Mouse (Mus musculus): ENCODE measurements at regions not wholly inside any gene's neighbourhood (a gene's known extent, or its start where the extent isn't known, plus 50 kb on each side); places are given as distances from the start of the nearest gene placed in this dataset.

DNA sequence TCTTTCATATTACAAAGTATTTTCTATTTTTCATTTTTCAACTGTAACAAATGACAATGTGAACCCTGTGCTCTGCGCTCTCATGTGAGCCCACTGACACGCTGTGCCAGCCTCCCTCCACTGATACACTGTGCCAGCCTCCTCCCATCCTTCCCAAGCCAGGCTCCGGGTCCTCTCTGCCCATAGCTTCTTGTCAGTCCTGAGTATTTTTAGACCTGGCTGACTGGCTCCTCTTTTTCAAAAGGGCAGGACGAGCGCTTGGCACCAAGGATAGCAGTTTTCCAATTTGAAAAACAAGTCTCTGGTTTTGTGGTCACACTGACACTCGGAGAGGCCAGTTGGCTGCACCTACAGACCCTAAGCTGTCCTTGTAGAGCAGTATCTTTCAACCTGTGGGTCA lies 96.7 kb upstream of the Rgma start:
- DNase-seq: no peak

DNA sequence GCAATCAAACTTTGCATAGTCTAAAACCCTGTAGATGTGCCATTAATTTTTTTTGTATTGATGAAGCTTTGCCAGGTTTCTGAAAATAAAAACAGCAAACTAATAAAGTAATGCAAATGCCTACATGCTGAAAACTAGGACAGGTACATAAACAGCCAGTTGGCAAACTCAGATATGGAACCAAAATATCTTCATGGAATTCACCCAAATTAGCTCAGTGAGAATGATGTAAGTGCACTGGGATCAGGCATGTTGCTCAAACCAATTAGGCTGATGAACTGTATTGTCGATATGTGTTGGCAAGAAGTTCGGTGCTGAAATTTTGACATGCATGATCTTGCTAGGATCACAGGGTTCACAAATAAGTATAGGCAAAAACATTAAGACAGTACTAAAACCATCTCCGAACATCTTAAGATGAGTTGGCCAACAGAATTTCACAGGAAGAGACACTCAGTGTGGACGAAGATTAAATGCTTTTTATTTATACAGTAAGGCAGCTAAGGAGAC lies 95.3 kb upstream of the Rgma start:
- no peak for DNase-seq

DNA sequence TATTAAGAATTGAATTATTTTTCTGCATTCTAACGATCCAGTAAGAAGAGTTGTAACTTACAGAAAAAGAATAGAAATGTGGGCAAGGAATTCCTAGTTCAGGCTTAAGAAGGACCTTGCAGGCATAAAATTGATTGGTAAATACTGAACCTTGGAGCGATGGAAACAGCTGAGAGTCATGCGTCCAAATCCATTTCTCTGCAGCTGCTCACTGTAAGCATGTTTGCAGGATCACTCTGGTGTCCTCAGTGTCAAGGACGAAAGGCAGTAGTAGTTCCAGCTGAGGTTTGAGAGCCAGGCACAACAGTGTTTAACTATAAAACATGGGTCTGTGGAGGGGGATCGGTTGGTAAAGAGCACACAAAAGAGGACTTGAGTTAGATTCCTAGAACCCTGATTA lies 89.1 kb upstream of the Rgma start:
- no peak for DNase-seq

DNA sequence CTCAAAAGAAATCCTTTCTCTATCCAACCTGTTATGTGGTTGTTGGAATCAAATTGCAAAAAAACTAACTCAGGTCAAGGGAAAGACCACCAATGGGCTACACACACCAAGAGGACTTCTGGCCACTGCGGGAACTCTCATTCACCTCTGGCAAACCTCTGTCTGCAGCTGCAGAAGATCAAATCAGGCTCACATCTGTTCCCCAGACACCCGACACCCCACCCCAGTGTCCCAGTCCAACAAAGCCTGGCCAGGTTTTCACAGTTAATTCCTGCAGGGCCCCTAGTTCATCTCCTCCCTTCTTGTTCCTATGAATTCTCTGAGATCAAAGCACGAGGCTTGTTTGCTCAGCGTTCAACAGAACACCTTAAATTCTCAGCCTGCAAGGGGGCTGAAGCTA lies 82.0 kb upstream of the Rgma start:
- DNase-seq: no peak

DNA sequence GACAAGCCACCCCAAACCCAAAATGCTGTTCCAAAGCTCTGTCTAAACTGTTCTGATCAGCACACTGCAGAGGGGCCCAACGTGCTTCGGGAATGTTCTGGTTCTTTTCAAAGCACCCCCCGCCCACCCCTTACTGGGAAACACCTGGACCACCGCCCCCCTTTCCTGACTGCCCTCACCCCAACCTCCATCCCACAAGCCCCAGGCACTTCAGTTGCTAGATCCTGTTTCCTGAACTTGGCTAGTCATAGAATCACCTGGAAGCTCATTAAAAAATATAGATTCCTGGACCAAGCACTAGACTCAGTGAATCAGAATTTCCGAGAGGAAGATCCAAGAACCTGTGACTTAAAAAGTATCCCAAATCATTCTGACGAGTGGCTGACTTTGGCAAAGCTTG lies 80.9 kb upstream of the Rgma start:
- no peak for DNase-seq

DNA sequence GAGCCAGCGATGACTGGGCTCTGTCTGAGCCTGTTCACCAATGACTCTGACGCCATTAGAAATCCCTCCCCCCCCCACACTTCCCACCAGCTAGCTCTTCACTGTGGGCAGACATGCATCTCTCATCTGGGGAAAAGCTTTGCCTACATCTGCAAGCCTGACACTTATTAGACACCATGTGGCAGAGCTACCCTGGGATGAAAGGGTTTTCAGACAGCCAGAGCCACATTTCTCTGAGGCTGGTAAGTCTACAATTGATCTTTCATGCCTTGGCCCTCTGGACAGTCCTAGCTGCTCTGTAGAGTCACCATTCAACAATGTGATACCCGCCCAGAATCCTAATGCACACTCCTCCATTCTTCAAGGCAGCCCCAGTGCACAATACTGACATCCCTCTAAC lies 72.8 kb upstream of the Rgma start:
- DNase-seq: no peak

DNA sequence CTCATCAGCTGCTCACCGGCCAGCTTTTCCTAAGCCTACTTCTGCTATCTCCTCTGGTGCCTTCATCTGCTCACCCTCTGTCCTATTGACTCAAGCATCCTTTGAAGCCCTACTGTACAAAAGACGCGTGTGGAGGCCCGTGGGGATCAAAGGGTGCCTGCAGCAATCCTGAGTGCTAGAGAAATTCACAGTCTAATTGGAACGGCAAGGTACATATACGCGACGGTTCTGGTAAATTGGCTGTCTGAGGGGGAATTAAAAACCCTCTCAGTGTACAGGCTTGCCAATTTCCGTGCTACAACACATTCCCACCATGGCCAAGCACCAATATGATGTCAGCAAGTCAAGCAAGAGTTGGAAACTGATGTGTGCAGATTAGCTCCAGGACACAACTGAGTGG lies 71.5 kb upstream of the Rgma start:
- DNase-seq: no peak

DNA sequence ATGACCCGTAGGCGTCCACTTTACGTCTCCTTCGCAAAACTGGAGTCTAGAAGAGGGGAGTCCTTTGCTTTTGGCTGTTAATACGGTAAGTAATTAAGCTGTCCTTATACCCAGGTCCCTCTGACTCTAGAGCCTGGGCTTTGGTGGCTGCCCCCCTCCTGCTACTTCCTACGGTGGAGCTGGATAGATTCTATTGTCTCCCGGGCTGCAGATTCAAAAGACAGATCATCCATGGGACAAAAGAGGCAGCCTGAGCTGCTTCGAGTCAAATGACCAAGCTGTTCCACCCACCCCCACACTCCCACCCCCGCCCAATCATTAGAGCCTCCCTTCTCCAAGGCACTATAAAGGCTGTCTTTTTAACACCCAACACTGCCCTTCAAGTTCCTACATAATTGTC lies 70.5 kb upstream of the Rgma start:
- no peak for DNase-seq

DNA sequence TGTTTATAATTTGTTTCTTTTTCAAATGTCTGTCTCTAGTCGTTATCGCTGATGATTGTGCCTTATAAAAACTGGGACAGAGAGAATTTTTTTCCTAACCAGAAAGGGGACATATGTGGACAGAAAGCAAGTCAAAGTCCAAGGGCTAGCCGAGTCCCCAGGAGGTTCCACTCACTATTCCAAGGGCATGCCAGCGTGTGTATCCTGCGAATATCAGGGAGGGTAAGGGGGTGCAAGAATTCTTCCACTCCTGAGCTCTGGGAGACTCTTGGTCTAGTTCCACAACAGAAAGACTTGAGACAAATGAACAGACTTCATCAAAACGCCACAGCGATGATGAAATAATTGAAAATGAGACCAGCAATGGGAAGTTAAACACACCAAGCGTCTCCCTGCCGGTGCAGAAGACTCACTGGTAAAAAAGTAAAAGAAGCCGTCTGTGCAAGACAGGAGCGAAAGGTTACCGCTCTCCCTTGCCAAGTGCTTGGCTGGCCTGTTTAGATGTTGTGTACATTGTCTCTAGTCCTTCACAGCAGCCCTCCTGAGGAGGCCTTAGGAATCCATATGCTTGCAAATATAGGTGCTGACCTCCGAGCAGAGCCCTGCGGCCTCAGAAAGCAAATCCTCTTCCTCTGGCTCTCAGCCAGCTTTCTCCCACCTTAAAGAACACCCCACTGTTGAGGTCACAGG lies 69.9 kb upstream of the Rgma start:
- no peak for DNase-seq

DNA sequence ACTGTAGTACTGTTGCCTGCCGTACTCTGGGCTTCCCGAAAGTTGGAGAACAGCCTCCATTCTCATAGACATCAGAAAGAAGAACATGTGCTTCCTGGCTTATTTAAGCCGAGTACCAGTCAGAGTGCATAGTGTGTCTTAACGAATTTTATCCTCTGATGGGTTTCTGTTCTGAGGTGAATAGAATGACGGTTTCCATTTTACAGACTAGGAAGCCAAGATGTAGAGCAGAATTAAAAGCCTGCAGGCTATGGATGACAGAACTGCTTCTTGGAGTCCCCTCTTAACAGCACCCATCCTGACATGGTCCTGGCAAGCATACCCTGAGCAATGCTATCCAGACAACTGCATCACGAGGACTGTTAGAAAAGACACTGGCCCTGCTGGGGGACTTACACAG lies 69.0 kb upstream of the Rgma start:
- no peak for DNase-seq

DNA sequence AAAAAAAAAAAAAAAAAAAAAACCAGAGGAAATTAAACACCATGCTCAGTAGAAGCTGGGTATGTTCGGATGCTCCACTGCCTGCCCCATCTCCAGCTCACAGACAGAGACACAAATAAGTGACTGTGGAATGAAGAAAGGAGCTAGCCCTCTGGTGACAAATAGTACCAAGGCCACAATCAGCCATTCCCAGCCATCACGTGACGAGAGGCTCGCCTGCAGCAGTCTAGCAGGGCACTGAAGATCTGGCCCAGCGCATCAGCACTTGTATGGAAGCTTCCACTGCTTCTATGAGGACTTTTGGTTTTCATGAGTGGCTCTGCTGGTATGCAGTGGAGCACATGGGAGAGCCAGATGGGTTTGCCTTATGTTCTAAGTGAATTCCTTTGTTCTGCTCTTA lies 68.6 kb upstream of the Rgma start:
- no peak for DNase-seq

DNA sequence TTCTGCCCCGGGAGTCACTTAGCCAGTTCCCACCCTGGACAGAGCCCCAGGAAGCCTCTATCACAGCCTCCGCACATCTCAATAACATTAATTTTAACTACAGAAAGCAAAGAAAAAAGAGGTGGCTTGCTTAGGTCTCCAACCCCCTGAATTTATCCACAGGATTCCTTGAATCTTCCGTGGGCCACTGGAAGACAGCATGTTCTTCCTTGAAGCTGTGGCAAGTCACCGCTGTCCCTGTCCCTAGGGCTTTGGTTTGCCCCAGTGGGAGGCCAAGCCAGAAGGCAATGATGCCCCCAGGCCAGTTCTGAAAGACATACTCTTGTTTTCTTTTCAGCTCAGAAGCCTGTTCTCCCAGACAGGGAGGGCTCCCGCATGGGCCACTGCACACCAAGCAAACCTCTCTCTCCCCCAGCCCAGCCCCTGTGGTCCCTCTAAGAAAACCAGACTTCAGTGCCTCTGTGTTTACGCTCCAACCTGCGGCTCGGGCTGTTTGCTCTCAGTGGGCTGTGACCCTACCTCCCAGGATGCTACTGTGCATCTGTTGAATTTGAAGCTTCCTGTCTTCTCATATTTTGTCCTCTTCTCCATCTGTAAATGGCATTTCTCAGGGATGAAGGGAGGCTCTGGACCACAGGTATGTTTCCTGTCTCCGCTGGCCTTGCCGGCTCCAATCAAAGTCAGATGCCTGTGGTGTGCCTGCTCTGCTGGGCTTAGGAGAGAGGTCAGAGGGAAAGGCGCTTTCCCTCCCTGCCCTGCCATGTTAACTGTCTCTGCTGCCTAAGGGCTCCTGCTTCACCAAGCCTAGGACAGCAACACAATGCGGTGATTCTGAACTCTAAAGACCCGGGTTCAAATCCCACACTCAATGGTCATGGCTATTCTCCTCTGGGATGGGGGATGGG lies 67.5 kb upstream of the Rgma start:
- DNase-seq: no peak

DNA sequence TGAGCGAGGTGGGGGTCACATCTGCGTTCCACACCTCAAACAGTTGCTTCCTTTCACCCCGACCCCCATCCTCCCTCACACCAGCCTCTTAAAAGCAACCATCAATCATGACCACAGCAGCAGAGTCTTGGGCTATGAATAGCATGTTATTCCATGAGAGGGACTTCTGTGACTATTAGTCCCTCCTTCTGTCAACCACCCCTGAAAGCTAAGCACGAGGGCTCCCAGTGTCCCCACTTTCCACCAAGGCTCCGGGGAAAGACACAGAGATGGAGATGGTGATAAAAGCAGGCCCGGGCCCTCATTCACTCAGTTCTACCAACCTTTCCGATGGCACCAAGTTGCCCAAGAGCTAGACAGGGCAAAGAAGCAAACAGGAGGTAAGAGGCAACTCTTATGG lies 66.3 kb upstream of the Rgma start:
- DNase-seq: no peak

DNA sequence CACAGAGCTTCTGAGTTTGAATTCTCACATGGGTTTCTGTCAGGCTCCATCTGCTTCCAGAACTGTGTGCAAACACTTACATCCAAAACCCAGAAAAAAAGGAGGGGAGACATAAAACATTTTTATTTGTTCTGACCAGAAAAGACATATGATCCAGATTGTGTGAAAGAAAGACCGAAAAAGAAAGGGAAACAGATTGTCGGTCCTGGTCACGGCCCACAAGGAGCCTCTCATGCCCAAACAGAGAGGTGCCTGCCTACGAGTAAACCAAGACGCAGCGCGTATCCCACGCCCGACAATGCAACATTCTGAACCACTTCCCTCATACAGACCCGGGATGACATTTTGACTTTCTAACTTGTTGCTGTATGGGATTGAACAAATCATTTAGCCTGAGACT lies 65.3 kb upstream of the Rgma start:
- no peak for DNase-seq

DNA sequence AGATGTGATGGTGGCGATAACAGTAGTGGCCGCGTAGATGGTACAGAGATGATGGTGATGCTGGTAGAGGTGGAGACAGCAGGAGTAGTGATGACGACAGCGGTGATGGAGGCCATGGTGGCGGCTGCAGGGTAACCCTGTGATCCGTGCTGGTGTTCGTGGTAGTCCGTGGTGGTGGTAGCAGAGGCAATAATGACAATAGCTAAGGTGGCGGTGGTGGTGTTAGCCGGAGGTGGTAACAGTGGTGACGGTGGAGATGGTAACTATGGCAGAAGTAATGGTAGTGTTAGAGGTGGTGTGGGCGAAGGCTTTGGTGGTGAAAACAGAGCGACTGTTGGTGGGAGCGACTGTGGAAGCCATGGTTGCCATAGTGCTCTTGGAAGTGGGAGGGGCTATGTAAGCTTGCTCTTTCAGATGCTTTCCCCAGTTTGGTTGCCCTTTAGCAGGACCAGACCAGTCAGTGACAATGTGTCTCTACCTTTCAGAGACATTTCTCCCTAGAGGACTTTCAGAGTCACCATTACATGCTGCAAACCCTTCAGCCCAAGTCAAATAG lies 64.7 kb upstream of the Rgma start:
- DNase-seq: no peak

DNA sequence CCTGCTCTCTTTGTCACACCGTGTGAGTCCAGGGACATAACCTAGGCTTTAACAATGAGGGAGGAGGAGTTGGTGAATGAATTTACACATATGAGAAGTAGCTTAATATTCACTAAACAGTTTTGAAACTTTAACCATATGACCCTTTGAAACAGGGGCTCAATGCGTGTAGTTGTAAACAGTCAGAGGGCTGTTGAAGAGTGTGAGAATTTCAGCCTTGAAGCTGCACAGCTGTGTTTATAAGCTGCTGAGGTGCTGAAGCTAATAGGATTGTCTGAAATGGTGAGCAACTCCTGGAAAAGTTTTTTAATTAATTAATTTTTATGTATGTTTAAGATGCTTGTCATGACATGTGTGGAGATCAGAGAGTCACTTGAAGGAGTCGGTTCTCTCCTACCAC lies 59.8 kb upstream of the Rgma start:
- no peak for DNase-seq

DNA sequence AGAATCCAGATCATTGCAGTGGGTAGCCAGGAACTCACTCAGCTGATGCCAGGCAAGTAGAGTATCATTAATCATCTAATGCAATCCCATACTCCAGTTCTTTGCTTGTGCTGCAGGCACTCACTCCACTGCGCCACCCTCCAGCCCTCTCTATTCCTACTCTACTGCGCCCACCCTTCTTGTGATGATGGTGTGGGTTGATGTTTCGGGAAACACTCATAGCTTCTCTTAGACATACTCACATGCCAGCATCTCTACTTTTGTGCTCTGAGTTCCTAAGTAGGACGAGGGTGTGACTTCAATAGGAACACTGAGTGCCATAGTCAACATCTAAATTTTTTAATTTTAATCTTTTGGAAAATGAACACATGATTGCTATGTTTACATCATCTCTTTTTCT lies 57.7 kb upstream of the Rgma start:
- DNase-seq: no peak

DNA sequence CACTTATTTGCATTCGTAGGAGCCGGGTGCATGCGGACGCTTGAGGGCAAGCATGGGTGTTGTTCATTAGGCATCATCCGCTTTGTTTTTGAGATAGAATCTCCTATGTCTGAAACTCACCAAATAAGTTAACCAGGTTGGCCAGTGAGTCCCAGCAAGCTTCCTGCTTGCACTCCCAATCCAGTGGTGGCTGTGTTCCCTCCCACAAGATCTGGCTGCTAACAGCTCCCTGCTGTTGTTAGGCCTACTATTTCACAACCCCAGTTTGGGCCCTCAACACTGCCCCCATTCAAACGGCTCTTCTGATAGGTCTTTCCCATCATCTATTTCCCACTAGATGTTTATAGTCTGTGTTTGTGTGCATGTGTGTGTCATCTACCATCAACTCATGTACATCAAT lies 56.3 kb upstream of the Rgma start:
- no peak for DNase-seq

DNA sequence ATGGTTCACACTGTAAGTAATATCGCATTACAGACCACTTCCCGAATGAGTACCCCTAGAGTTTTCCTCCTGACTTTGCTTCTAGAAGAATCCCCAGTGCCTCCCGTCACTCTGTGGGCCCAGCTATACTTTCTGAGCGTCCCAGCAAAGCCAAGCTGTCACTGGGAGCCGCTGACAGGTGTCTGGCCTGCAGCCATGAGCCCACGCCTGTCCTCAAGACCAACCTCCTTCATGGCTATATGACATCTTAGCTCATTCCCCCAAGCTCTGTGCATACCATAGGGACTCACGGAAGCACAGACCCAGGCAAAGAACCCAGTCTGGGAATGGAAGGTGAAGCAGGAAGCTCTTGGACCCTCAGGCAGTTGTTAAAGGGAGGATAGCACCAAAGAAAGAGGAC lies 55.3 kb upstream of the Rgma start:
- DNase-seq: no peak

DNA sequence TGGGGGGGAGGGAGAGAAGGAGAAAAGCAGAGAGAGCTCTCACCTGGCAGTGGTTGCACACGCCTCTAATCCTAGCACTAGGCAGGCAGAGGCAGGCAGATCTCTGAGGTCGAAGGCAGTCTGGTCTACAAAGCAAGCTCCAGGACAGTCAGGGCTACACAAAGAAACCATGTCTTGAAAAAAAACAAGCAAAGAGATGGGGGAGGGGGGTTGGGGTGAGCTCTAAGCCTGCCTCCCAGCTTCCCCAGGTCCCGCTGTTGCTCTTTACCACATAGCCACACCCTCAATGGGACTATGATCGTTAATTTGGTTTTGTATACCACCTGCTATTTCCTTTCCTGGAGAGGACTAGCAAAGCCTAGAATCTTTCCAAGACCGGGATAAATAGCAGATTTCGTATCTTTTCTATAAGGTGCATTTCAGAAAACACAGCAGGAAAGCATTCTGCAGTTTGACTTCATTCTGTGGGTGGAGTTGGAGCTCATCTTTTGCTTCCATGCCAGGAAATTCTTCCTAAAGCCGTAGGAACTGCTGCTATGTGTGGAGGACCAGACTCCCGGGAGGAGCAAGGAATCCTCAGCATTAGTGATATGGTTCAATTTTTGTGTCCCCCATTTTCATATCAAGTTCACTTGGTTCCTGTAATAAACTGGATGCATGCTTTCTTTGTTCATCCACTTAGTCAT lies 52.7 kb upstream of the Rgma start:
- no peak for DNase-seq

DNA sequence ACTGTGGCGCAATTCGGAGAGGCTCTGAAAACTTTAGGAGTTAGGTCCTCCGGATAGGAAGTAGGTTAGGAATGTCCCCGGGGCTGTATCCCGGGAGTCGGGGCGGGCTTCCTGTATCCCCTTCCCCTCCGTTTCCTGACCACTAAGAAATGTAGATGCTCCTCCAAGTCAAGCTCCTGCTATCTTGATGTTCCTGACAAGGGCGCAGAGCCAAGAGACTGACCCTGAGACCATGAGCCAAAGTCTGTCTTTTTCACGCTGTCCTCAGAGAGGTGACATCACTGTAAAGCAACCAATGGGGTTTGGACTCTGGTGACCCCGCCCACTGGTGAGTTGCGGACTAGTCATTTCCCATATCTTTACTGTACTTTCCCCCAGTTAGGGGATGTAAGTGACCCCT lies 51.8 kb upstream of the Rgma start:
- no peak for DNase-seq

DNA sequence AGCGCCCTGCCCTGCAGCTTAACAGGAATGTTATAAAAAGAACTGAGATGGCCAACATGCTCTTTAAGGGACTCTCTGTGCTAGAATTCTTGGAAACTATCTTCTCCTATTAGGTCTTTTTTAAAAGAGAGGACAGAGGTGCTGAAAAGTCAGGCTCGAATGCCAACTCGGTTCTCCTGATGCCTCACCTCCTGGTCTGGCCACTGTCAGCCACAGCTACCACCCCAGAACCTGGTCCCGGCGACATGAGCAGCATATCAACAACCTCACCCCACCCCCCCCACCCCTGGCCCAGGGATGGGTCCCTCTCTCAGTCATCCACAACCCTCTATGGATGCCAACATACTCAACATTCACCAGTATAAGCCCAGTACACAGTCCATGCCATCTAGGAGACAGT lies 49.8 kb upstream of the Rgma start:
- DNase-seq: no peak

Data from adrenal gland, postnatal 25 days (tissue).